Mouse (Mus musculus) layer of hippocampus, postnatal 36 days (tissue): Measurements from ENCODE around the gene Slc11a2. TPM values are rescaled to one million over a fixed set of nuclear protein-coding genes. Genes with fewer than 3 reads are reported as not detected.
"Not testable (repeated sequence)": the region's sequence is repeated elsewhere in the genome, so short reads cannot be mapped to it uniquely, and the experiment has no call there.

Experiments
- DNase-seq, 2 experiments: peaks; one replicate each; pipeline ENCODE4 v3.0.0; 2022
- total RNA-seq, 2 experiments: library from RNA; stranded (reverse); gene quantifications; 2 replicates each; pipeline ENCODE4 v1.2.3; 2021

Slc11a2 gene
- total RNA-seq, 2 experiments from 2014 or later: 54.0 to 61.5 TPM

DNA sequence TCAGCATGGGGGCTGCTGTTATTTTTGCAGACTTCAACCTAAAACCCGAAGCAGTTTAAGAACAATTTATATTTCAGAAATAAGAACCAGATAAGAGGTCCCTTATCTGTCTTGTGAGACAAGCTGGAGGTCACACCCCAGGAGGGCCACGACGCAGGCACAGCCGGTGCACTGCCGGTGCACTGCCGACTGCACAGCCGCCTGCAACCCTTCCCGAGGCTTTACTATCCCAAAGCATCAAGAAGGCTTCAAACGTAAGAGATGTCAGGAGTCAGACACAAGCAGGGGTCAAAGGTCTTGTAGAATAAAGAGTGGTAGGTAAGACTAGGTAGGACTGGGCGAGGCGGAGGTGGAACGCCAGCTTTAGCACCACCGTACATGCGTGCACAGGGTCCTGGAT is 22.5 kb downstream of the Slc11a2 start:
- no peak for DNase-seq

DNA sequence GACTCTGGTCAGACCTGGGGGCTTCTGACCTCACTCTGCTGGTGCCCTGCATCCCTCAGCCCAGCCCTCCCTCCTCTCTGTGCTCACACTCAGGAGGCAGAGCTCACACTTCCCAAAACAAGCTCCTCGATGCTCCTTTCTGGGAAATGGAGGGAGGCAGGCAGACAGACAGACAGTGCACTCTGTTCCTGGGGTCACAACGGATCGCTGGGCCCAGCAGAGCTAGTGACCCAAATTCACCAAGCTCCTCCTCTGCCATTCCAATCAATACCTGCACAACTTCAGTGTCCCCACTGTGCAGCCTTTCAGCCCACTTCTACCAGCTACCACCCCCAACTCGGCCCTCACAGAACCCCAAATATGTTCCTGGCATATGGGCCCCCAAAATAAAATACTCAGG is 23.1 kb downstream of the Slc11a2 start:
- no peak for DNase-seq

DNA sequence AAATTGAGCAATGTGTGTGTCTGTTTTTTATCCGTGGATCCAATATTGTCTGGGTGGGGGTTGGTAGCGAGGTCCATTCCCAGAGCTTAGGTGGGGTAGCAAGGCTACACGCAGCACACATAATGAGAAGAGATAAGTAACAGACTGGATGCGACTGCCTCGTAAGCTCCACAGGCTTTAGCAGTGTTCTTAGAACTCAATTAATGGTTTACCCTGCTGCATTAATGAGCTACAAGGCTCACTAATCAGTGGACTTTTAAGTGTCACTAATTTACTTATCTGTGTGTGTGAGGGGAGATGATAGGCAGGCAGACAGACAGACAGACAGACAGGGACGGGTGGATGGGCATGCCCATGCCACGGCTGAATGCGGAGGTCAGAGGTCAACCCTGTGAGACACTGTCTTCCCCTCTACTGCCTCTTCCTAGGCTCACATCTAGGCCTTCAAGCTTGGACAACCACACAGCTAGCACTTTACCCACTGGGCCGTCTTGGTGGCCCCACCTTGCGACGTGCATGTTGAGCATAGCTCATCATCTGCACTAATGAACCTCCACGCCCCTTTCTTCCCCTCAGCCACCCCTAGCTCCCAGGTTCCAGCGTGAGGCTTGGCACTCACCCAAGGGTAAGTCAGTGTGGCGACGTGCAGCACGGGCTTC is 24.2 kb downstream of the Slc11a2 start:
- DNase-seq: no peak

DNA sequence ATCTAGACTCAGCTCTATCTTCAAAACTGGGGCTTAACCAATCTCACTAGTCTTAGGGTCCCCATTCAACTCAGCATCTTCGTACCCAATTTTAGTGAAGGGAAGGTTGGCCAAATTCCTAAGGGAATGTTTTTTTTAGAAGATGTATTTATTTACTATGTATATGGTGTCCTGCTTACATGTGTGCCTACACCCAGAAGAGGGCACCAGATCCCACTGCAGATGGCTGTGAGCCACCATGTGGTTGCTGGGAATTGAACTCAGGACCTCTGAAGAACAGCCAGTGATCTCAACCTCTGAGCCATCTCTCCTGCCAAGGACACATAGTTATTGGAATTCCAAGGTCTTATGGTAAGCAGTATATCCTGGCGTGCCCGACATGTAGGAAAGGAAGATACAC is 29.3 kb downstream of the Slc11a2 start:
- no peak for DNase-seq

DNA sequence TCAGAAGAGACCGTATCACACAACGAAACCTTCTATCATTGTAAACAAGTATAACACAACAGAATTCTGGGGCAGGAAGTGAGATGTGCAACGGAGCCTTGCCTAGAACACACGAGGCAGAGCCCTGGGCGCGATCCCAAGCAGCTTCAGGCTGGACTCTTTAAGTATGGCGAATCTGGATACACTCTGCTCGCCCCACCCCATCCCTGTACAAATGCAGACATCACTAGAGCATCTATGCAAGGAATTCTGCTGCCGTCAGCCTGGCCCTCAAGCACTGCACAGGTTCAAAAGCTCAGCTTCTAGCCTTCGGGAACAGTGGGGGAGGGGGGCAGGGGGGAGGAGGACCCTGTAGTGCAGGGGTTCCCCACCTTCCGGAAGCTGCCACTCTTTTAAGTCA is 31.9 kb downstream of the Slc11a2 start:
- DNase-seq: no peak

DNA sequence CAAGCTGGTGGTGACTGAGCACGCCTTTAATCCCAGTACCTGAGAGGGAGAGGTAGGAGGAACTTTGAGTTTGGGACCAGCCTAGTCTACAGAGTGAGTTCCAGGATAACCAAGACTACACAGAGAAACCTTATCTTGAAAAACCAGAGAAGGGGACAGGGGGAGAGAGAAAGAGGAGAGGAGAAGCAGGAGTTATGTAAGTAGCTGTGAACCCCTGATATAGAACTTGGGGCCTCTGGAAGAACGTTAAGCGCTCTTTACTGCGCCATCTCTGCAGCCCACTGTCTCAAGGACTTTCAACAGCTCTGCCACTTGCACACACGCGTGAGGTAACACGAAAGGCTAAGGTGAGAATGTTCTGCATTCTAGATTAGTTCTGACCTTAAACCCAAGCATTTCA is 33.3 kb downstream of the Slc11a2 start:
- no peak for DNase-seq

DNA sequence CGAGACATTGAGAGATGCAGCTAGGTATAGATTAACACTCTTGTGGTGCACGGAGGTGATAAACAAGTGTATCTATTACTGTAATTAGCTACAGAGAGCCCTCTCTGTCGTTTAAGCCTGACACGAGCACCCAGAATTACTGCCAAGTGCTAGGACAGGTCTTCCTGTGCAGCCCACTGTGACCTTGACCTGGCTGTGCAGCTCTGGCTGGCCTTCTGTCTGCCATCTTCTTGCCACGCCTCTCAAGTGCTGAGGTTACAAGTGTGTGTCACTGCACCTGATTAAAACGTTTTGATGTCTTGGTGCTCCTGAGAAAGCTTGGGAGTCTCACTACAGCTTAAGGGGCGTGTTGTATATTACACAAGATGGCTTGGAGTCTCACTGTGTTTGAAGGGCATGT is 33.8 kb downstream of the Slc11a2 start:
- DNase-seq: no peak

DNA sequence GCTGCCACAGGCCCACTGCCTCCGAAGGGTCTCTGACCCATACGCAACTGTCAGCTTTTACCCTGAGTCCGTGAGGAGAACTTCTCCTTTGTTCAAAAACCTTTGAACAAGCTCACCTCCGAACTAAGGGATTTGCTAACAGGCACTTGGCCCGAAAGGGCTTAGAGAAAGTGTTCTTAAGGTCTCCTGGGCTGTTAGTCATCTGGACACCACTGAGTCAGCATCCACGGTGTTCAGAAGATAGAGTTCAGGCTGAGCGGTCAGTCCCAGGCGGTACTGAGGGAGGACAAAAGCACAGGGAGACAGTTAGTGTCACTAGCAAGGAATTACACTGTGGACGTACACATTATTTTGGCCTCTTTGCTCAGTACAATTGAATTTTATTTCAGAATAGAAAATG is 36.0 kb downstream of the Slc11a2 start:
- no peak for DNase-seq

DNA sequence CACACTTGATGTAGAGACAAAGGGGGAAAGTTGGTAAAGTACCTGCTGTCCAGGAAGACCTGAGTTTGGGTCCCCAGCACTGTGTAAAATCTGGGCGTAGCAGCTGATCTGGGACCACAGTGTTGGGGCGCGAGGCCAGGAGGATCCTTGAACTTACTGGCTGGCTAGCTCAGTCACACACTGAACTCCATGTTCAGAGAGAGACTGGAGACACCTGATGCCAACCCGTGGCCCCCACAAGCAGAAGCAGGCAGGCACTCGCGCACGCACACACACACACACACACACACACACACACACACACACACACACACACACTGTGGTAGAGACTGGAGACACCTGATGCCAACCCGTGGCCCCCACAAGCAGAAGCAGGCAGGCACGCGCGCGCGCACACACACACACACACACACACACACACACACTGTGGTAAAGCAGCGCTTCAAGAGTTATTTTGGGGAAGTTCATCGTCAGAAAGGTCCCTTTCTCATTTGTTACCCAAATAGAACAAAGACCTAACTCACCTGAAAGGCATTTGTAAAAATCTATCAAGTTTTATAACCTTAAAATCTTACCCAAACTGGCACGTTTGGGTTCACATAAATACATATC is 36.5 kb downstream of the Slc11a2 start:
- no peak for DNase-seq

DNA sequence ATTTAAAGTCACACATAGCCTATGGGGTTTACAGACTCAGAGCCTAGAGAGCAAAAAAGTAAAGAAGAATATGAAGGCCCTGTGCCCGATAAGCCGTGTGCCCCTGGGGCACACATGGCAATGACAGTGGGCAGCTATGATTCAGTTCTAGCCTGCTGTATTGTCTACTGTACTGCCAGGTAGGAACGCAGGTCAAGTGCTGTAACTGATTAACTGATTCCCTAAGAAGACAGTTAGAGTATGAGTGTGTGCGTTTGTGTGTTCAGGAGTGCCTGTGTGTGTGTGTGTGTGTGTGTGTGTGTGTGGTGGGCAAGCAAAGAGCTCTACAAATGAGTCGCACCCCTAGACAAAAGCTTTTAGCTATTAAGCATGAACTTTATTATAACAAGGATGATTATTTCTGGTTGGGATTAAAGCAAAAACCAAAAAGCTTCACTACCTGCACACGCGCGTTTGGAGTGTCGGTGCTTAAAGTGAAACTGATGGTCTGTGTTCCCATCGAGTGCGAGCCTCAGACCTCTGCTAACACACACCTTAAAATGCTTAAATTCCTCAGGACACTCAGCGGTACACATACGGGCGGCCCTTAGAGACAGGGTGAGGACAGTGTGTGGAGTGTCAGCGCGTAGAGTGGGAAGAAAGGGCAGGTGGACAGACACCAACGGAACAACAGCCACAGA is 37.2 kb downstream of the Slc11a2 start:
- no peak for DNase-seq

DNA sequence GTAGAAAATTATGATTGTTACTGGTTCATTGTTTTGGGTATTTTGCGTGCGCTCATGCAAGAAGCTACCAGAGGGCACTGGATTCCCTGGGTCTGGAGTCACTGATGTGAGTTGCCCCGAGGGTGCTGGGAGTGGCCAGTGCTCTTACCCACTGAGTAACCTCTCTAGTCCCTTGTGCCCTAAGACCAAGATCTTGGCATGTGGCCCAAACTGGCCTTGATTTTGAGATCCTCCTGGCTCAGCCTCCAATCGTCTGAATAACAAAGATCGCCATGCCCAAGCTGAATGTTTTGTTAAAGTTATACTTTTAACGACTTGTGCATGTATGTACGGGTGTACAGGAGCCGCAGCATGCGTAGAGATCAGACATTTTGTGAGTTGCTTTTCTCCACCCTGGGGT is 39.2 kb downstream of the Slc11a2 start:
- DNase-seq: no peak

DNA sequence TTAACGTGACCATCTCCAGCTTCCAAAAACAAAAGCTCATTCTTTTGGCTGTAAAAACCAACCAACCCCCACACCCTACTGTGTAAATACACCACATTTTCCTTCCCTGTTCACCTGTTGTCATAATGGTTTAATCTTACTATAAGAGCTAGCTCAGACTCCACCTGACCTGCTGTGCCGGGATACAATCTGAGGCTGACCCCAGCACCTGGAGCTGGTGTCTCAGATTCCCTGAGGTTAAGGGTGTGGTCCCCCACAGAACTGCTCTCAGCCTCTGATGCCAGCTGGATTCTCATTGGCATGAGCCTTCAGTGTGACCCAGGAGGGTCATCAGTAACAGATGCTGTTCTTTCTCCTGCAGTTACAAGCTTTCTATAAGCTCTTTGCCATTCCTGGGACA is 44.8 kb downstream of the Slc11a2 start:
- no peak for DNase-seq

DNA sequence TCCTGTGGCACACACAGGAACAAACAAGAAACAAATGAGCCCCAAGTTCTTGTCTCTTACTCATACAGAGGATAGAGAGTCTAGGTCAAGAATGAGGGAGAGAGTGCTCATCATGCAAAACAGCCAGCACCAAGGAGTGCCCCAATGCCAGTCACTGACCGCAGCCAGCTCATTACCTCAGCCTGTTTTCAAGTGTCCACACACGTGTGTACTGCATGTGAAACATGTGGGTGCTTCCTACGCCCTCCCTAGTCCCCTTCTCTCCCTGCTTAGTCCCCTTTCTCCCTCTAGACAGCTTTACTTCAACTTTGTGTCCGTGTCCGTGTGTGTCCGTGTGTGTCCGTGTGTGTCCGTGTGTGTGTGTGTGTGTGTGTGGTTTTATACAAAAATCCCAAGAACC is 45.2 kb downstream of the Slc11a2 start:
- DNase-seq: no peak

DNA sequence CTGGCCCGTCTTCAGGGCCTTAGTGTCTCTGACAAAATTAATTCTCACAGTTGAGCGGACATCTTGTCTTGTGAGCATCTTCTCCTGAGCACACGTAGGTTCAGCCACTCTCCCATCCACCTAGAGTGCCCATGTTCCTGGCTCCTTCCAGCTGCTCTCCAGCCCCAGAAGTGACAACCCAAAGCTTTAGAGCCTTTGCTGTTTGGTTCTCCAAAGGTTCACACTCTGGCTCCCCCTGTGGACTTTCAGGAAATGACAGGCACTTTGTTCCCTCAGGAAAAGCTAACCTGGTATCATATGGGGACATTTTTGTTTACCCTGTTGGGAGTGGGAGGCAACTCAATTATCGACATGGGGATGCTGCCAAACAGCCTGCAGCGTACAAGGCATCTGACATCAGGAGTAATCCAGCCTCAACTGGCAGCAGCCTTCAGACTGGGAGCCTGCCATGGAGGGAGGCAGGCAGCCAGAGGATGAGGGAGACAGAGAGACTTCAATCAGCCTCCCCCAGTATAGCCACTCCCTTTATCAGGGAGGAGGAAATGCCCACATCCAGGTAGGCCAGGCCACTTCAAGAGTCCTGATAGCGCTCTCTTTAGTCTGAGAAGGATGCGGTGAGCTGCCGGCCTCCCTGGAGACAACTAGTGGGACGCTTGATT is 46.9 kb downstream of the Slc11a2 start:
- DNase-seq: peak; percentile 12 to 38

DNA sequence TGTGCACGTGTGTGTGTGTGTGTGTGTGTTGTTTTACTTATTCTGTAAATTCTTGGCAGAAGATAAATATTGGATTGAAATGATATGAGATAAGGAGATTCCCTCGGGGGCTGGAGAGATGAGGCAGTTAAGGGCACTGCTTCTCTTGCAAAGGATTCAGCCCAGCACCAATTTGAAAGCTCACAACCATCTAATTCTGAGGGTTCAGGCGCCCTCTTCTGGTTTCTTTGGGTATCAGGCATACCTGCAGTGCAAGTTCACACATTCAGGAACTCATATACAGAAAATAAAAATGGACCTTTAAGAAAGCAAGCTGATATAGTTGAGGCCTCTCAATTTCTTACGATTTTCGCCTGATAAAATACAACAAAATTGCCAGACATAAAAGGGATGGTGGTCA is 49.8 kb downstream of the Slc11a2 start:
- DNase-seq: peak; percentile 42 to 56

DNA sequence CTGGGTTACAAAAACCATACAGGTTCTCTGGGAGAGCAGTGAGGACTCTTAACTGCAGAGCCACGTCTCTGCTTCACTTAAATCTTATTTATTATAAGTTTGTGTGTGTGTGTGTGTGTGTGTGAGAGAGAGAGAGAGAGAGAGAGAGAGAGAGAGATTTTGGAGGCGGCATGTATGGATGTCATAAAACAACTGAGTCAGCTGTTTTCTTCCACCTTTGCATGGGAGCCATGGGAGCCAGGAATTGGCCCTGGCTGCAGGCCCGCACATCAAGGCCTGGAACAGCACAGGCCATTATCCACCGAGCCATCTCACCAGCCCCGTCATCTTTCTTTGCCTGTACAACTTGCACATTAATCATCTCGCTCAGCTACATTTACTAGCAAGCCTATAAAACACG is 57.8 kb downstream of the Slc11a2 start:
- no peak for DNase-seq

DNA sequence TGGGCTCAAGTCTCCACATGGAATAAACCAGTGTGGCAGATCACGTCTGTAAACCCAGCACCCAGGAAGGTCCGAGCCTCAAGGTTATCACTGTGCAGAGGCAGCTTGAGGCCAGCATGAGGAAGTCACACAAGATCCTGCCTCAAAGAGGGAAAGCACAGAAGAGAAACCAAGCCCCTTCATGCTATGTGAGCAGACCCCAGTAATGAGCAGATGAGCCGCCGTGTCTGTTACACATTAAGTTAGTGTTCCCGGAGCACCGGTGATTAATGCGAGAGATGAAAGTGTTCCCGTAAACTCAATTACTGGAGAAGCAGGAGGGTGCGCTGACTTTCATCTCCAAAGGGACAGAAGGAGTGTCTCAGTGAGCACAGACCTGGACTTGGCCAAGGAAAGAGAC is 58.9 kb downstream of the Slc11a2 start:
- not testable (repeated sequence) for DNase-seq

DNA sequence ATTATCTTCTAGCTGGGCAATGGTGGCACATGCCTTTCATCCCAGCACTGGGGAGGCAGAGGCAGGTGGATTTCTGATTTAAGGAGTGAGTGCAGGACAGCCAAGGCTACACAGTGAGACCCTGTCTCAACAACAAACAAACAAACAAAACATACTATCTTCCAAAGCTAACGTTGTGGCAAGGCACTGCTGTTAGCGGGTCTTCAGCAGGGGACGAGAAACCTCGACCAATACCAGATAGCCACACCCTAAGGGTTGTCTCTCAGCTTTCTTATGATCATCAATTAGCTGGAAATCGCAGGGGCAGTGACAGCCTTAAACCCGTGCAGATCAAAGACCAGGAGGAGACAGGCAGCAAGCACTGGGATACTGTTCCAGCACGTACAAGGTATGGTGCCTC is 60.6 kb downstream of the Slc11a2 start, which contains the start of gene Higd1c:
TSS of gene Higd1c (plus strand) at position 301 of the 400 bp plus-strand sequence.
- no peak for DNase-seq

DNA sequence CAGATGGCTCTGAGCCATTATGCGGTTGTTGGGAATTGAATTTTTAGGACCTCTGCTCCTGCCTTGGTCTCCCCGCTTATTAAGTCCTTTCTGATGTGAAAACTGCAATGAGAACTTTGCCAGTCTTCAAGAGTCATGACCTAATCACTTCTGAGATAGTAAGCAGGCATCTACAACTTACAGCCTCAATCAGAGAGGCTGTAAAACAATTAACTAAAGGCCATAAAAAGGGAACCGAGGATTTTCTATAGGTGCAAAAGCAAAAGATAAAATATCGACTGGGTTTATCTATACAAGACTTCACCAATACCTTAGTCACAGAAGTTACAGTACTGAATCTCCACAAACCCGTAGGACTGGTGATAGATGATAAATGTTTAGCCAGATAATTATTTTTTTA is 69.0 kb downstream of the Slc11a2 start:
- no peak for DNase-seq

DNA sequence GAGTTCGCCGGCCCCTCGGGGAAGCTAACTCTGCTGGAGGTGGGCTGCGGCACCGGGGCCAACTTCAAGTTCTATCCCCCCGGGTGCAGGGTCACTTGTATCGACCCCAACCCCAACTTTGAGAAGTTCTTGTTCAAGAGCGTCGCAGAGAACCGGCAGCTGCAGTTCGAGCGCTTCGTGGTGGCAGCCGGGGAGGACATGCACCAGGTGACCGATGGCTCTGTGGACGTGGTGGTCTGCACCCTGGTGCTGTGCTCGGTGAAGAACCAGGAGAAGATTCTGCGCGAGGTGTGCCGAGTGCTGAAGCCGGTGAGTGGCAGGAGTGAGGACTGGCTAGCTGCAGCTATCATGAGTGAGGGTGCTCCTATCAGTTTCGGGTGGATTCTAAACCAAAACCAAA is 71.5 kb downstream of the Slc11a2 start:
- DNase-seq: not testable (repeated sequence)

DNA sequence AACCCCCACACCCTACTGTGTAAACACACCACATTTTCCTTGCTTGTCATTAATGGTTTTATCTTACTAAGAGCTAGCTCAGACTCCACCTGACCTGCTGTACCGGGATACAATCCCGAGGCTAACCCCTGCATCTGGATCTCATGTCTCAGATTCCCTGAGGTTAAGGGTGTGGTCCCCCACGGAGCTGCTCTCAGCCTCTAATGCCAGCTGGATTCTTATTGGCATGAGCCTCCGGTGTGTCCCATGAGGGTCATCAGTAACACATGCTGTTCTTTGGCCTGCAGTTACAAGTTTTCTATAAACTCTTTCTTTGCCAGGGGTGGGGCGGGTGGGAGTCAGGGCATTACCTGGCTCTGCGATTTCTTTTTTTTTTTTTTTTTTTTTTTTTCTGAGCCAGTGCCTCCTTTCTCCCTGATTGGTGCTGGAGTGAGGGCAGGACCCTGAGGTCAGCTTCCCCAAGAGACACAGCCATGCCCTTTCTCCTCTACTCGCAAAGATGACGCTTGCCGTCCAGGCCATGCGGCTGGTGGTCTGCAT is 72.1 kb downstream of the Slc11a2 start, which contains the start of the genes Methig1 and Mettl7a2:
TSS of gene Methig1 (plus strand) at position 439 of the 540 bp plus-strand sequence.
TSS of gene Mettl7a2 (plus strand) at position 490 of the 540 bp plus-strand sequence.
- no peak for DNase-seq

DNA sequence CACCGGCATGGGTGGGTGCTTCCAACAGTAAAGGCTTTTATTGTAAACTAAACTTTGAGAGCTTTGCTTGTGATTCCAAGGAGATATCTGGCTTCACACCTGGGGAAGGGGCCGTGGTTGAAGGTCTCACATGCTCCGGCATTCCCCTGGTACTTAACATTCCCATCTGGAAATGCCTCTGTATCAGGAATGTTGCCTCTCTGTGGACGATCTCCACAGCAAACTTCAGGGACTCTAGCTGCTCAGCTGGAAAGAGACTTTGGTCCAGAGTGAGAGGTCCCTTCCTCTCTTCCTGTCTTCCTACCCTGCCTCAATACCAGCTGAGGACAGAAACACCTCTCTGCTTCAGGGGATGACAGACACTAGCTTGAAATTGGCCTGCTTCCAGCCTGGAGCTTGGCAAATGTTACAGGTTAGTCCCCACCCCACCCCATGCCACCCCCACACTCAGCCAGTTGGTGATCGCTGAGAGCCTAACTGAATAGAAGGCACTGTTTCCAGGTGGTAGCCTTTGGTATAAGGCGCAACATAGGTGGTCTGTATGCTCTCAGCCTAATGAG is 73.3 kb downstream of the Slc11a2 start:
- no peak for DNase-seq

DNA sequence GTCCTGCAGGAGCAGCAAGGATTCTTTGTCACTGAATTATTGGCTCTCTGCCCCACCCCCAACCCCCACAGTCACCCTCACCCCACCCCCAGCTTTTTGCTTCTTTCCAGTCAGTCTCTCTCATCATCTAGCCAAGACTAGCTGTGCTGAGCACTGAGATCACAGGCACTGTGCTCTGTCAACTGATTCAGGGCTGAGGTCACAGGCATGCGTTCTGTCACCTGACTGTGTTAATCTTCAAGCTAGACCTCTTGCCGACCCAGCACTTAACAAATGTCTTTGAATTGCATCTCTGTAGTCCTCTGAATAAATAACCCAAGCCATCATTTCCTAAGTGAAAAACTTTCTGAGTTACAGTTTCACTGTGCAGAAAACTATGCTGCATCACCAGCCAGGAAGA is 75.4 kb downstream of the Slc11a2 start:
- no peak for DNase-seq
